Mouse (Mus musculus): ENCODE data around the gene Cftr.

Gene Cftr

GRCm38 (mm10) chr6:18322950-18323349 is 152.5 kb downstream of the Cftr start:
- no peak for DNase-seq

GRCm38 (mm10) chr6:18335393-18335792 is 164.9 kb downstream of the Cftr start:
- DNase-seq = no peak

GRCm38 (mm10) chr6:18338307-18338706 is 167.8 kb downstream of the Cftr start:
- DNase-seq = no peak

- no peak for DNase-seq
Measured at GRCm38 (mm10) chr6:18344272-18344671, 173.8 kb downstream of the Cftr start.

- no peak for DNase-seq
Measured at GRCm38 (mm10) chr6:18349153-18349858, 178.8 kb downstream of the Cftr start.

- DNase-seq = no peak
Measured at GRCm38 (mm10) chr6:18360154-18360553, 189.7 kb downstream of the Cftr start.

GRCm38 (mm10) chr6:18360955-18361354 is 190.5 kb downstream of the Cftr start:
- DNase-seq = no peak

- DNase-seq = no peak
Measured at GRCm38 (mm10) chr6:18362232-18362631, 191.7 kb downstream of the Cftr start.

- DNase-seq = no peak
Measured at GRCm38 (mm10) chr6:18369054-18369453, 198.6 kb downstream of the Cftr start.

GRCm38 (mm10) chr6:18369723-18370122 is 199.2 kb downstream of the Cftr start:
- no peak for DNase-seq

Measured in thymus, postnatal 4 days (tissue).